Mouse (Mus musculus) stomach, embryonic 16.5 days (tissue): ENCODE measurements around the gene Chn1. TPM values are rescaled to one million over a fixed set of nuclear protein-coding genes. Genes with fewer than 3 reads are reported as not detected.
A peak's percentile ranks its signal among the peaks of the same experiment; 100 is the strongest.

Experiments
- ATAC-seq: fragments of 200-750 bp; cut with Nextera tagmentation; 2 replicates; pipeline ENCODE4 v1.8.0; 2017; ENCODE audit warnings: moderate number of reproducible peaks, moderate TSS enrichment; ENCODE audit not compliant: insufficient read depth, low FRiP score
- H3K27ac ChIP-seq: fragments of 300-500 bp; sonication (generic); 2 replicates; pipeline ENCODE4 v1.5.1; 2014; ENCODE audit warnings: low read length
- H3K27me3 ChIP-seq: fragments of 300-500 bp; sonication (generic); 2 replicates; pipeline ENCODE4 v1.6.1; 2014; ENCODE audit warnings: low read length, control low read depth, mixed read lengths; ENCODE audit not compliant: control insufficient read depth, insufficient read depth
- H3K36me3 ChIP-seq: fragments of 300-500 bp; sonication (generic); 2 replicates; pipeline ENCODE4 v1.6.1; 2014; ENCODE audit warnings: low read length; ENCODE audit not compliant: control insufficient read depth, insufficient read depth
- H3K4me1 ChIP-seq: fragments of 300-500 bp; sonication (generic); 2 replicates; pipeline ENCODE4 v1.6.1; 2014; ENCODE audit warnings: low read length, control low read depth, mixed read lengths; ENCODE audit not compliant: control insufficient read depth, insufficient read depth
- H3K4me2 ChIP-seq: fragments of 300-500 bp; sonication (generic); 2 replicates; pipeline ENCODE4 v1.6.1; 2014; ENCODE audit warnings: low read depth, low read length, mixed read lengths
- H3K4me3 ChIP-seq: fragments of 300-500 bp; sonication (generic); replicated peaks from 2 replicates; pipeline ENCODE4 v1.5.1; 2014; ENCODE audit warnings: mild to moderate bottlenecking, low read length
- H3K9ac ChIP-seq: fragments of 300-500 bp; sonication (generic); 2 replicates; pipeline ENCODE4 v1.6.1; 2014; ENCODE audit warnings: low read length
- H3K9me3 ChIP-seq: fragments of 300-500 bp; sonication (generic); replicated peaks from 2 replicates; pipeline ENCODE4 v1.6.1; 2016; ENCODE audit warnings: low read length, control low read depth; ENCODE audit not compliant: control insufficient read depth
- WGBS: fragments of 180-500 bp; shearing (Covaris S2); extraction: QIAGEN DNeasy Blood & Tissue Kit; methylation state at CpG from one replicate; pipeline ENCODE4 v1.1.7; 2014; 5-methylcytosine and 5-hydroxymethylcytosine counted together
- polyA plus RNA-seq: library from polyadenylated mRNA; unstranded; fragments of >200 nt; fragmentation: Nextera tagmentation; extraction: Ambion mirVana; gene quantifications from 2 replicates; pipeline ENCODE4 v1.2.1, GENCODE M21; 2015

Chn1 gene
- polyA plus RNA-seq, 1 experiment from 2014 or later, result 13.1 TPM

GRCm38 (mm10) chr2:73782371-73782905, 7.3 kb upstream of the Chn1 start:
- H3K27ac ChIP-seq, result no peak overlapping the region; the same call in 1 of the 2 replicates
- H3K27me3 ChIP-seq, result peaks cover 6% of the 10 kb centered on the region; the same call in 1 of the 2 replicates
- no peak overlapping the region for H3K4me3 ChIP-seq
- no peaks in the 10 kb centered on the region for H3K36me3 ChIP-seq
- H3K9ac ChIP-seq, result no peak overlapping the region
- WGBS, result 61% methylated on average over 9 of the region's 9 CpGs
- ATAC-seq, result no peak
- H3K9me3 ChIP-seq, result 0 out of 2 replicates have a peak, but pooled peaks cover 2% of the 10 kb centered on the region
- H3K4me2 ChIP-seq, result no peak overlapping the region
- no peaks in the 10 kb centered on the region for H3K4me1 ChIP-seq

- H3K4me1 ChIP-seq, result no peaks in the 10 kb centered on the region
- H3K27ac ChIP-seq, result no peak overlapping the region
- no peak overlapping the region for H3K4me3 ChIP-seq
- ATAC-seq, result no peak
- no peak overlapping the region for H3K9ac ChIP-seq
- 64% methylated on average over 14 of the region's 14 CpGs for WGBS
- peaks cover 10% of the 10 kb centered on the region; the same call in 1 of the 2 replicates for H3K27me3 ChIP-seq
- no peaks in the 10 kb centered on the region for H3K36me3 ChIP-seq
- no peak overlapping the region for H3K4me2 ChIP-seq
- 0 out of 2 replicates have a peak, but pooled peaks cover 2% of the 10 kb centered on the region for H3K9me3 ChIP-seq
These were observed 5.3 kb upstream of the Chn1 start for GRCm38 (mm10) chr2:73780321-73781010.

GRCm38 (mm10) chr2:73779796-73780195, 4.7 kb upstream of the Chn1 start:
- no peak for ATAC-seq
- H3K4me1 ChIP-seq, result no peaks in the 10 kb centered on the region
- no peak overlapping the region for H3K27ac ChIP-seq
- no peak overlapping the region for H3K9ac ChIP-seq
- 40% methylated on average over 7 of the region's 7 CpGs for WGBS
- H3K27me3 ChIP-seq, result peaks cover 10% of the 10 kb centered on the region; the same call in 1 of the 2 replicates
- H3K9me3 ChIP-seq, result 0 out of 2 replicates have a peak, but pooled peaks cover 2% of the 10 kb centered on the region
- no peaks in the 10 kb centered on the region for H3K36me3 ChIP-seq
- H3K4me2 ChIP-seq, result no peak overlapping the region
- H3K4me3 ChIP-seq, result no peak overlapping the region

- Histone ChIP-seq H3K4me2 (no peak overlapping the region), H3K27ac (no peak overlapping the region), H3K36me3 (no peaks in the 10 kb centered on the region), H3K4me3 (no peak overlapping the region), H3K9ac (no peak overlapping the region), H3K4me1 (no peaks in the 10 kb centered on the region), H3K9me3 (no peaks in the 10 kb centered on the region), H3K27me3 (peaks cover 10% of the 10 kb centered on the region; the same call in 1 of the 2 replicates)
- no peak for ATAC-seq
- 77% methylated on average over 4 of the region's 4 CpGs for WGBS
These were observed 4.0 kb upstream of the Chn1 start for GRCm38 (mm10) chr2:73779016-73779595.

GRCm38 (mm10) chr2:73776936-73777335, 1.8 kb upstream of the Chn1 start:
- Histone ChIP-seq H3K9me3 (no peaks in the 10 kb centered on the region), H3K36me3 (no peaks in the 10 kb centered on the region), H3K9ac (no peak overlapping the region), H3K4me1 (0 out of 2 replicates have a peak, but pooled peaks cover 2% of the 10 kb centered on the region), H3K4me2 (no peak overlapping the region), H3K27me3 (peaks cover 10% of the 10 kb centered on the region; the same call in 1 of the 2 replicates), H3K4me3 (no peak overlapping the region), H3K27ac (no peak overlapping the region)
- WGBS, result 32% methylated on average over 4 of the region's 4 CpGs
- no peak for ATAC-seq

- under 1% methylated on average over 22 of the region's 22 CpGs for WGBS
- no peak overlapping the region for H3K27ac ChIP-seq
- H3K4me3 ChIP-seq, result peak overlapping the region; percentile 82
- peaks cover 10% of the 10 kb centered on the region; the same call in 1 of the 2 replicates for H3K27me3 ChIP-seq
- no peaks in the 10 kb centered on the region for H3K9me3 ChIP-seq
- no peaks in the 10 kb centered on the region for H3K36me3 ChIP-seq
- 0 out of 2 replicates have a peak, but pooled peaks cover 2% of the 10 kb centered on the region for H3K4me1 ChIP-seq
- peak overlapping the region; percentile 82 for H3K4me2 ChIP-seq
- H3K9ac ChIP-seq, result peak overlapping the region; percentile 82
- ATAC-seq, result no peak
These were observed 651 bp upstream of the Chn1 start for GRCm38 (mm10) chr2:73775683-73776310.

GRCm38 (mm10) chr2:73772945-73773344, 2.2 kb downstream of the Chn1 start:
- no peaks in the 10 kb centered on the region for H3K36me3 ChIP-seq
- H3K9me3 ChIP-seq, result no peaks in the 10 kb centered on the region
- no peak overlapping the region for H3K4me2 ChIP-seq
- no peak for ATAC-seq
- 0 out of 2 replicates have a peak, but pooled peaks cover 2% of the 10 kb centered on the region for H3K4me1 ChIP-seq
- WGBS, result 41% methylated on average over 1 of the region's 1 CpGs
- peaks cover 9% of the 10 kb centered on the region; the same call in 1 of the 2 replicates for H3K27me3 ChIP-seq
- H3K9ac ChIP-seq, result no peak overlapping the region
- H3K27ac ChIP-seq, result no peak overlapping the region
- H3K4me3 ChIP-seq, result no peak overlapping the region

GRCm38 (mm10) chr2:73768669-73769068, 6.5 kb downstream of the Chn1 start:
- WGBS, result 80% methylated on average over 4 of the region's 4 CpGs
- H3K9ac ChIP-seq, result no peak overlapping the region
- no peak for ATAC-seq
- no peaks in the 10 kb centered on the region for H3K36me3 ChIP-seq
- no peaks in the 10 kb centered on the region for H3K27me3 ChIP-seq
- no peak overlapping the region for H3K4me2 ChIP-seq
- peaks cover 4% of the 10 kb centered on the region; the same call in 1 of the 2 replicates for H3K4me1 ChIP-seq
- H3K4me3 ChIP-seq, result no peak overlapping the region
- no peak overlapping the region for H3K27ac ChIP-seq
- no peaks in the 10 kb centered on the region for H3K9me3 ChIP-seq
